Comparison of ENCODE assay signal across 7 mouse cellular contexts in the genomic region with DNA sequence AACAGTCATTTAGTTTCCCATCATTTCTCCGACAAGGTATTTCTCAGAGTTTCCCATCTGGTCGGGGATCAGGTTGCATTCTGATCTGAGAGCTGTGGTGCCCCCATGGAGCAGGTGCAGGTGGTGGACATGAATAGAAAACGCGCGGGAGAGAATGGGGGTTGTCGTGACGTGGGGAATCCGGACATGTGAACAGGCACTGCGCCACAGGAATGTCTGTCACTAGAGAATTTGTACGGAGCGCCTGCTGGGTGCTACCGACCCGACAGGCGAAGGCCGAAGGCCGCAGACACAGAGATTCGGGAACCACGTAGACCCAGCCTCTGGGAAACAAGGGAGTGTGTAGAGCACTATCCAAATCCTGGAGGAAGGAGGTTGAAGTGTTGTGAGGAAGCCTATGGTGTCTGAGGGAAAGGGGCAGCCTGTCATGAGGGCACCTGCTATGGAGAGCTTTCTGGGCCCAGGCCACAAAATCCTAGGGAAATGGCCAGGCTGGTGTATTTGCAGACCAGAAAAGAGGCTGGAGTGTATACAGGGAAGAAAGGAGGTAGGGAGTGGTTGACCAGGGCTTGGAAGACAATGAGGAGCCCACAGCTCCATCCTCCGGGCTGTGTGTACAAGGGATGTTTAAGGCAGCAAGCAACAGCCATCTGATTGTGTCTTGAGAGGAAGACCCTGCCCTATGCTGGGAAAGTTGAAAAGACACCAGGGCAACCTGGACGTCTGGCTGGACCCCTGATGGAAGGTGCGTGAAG. TPM values are rescaled to one million over a fixed set of nuclear protein-coding genes. Genes with fewer than 3 reads are reported as not detected.
DNase-seq lines count a peak whose midpoint lies in the region; ATAC-seq lines count a peak whose summit lies in the region.

No protein-coding gene starts in this region.

- DNase-seq in adipocyte (ENCODE audit: low spot score) = peak; percentile 58
- DNase-seq in cerebellum, postnatal 14 days = peak; percentile 76 to 79
- DNase-seq in gastrocnemius, postnatal 14 days = peak; percentile 32
- DNase-seq in left cerebral cortex, postnatal 10 days (ENCODE audit: extremely low spot score in 1 of 2, low spot score in 2 of 2) = peak; percentile 60 to 75
- peak; percentile 9 for DNase-seq in skeletal muscle tissue, adult 2 months (ENCODE audit: low read depth, low spot score)

- intact Hi-C loops in gastrocnemius, postnatal 14 days (cut with DNase I; ENCODE audit: low total_unique reads) = no loop called here
- intact Hi-C loops in left cerebral cortex, postnatal 10 days (cut with DNase I) = loop anchor here (5.0 kb wide), 1 partner anchor 82 kb away; no protein-coding TSS in a partner anchor

- ATAC-seq in inflammation-experienced regulatory T-cells, adult 6 months = peak; percentile 52
- ATAC-seq in megakaryocyte, adult 5-6 weeks (ENCODE audit: poor library complexity, severe bottlenecking) = peak; percentile 56

RNA-seq across cellular contexts. Expression of gene Cers4, which starts 1.0 kb away (rescaled TPM):
- 1 to 10 TPM; 5.4 to 7.1 TPM for total RNA-seq in gastrocnemius, postnatal 14 days (2021)
- 100 to 1,000 TPM in 2 of 3 experiments, 10 to 100 TPM in 1; 96.6 to 109 (median 102) TPM for polyA plus RNA-seq in inflammation-experienced regulatory T-cells, adult 6 months (2017; shearing (Covaris generic))
- 10 to 100 TPM; 55.5 to 59.0 TPM for total RNA-seq in left cerebral cortex, postnatal 10 days (2021)
- total RNA-seq in megakaryocyte, adult 5-6 weeks (2015) = 1.2 and 1.9 TPM in 2 replicates
- total RNA-seq in megakaryocyte, adult 5-6 weeks (2017) = 0.81 and 2.1 TPM in 2 replicates

Comparison
In these comparisons a context has a peak if more than half of its experiments do, and no peak if none do; other contexts are left out.
1. Peak in every context shown above with its lines: DNase-seq and ATAC-seq.
2. DNase-seq: peak in every context shown above with its lines; median percentile 78 in cerebellum, postnatal 14 days; 68 in left cerebral cortex, postnatal 10 days; 58 in adipocyte; 32 in gastrocnemius, postnatal 14 days; 9 in skeletal muscle tissue, adult 2 months.
3. RNA of gene Cers4, which starts 1.0 kb away (total RNA-seq): 55.5 to 59.0 TPM in left cerebral cortex, postnatal 10 days; 5.4 to 7.1 TPM in gastrocnemius, postnatal 14 days and 0.81 to 2.1 TPM in megakaryocyte, adult 5-6 weeks; every median in the first group is over 4 times any median in the second.